Mouse (Mus musculus) layer of hippocampus, postnatal 36 days (tissue): ENCODE measurements around the gene Shroom3. TPM values are rescaled to one million over a fixed set of nuclear protein-coding genes. Genes with fewer than 3 reads are reported as not detected.
A peak's percentile ranks its signal among the peaks of the same experiment; 100 is the strongest.

Source experiments
- DNase-seq, 2 experiments: peaks; one replicate each; pipeline ENCODE4 v3.0.0; 2022
- total RNA-seq, 2 experiments: library from RNA; stranded (reverse); gene quantifications; 2 replicates each; pipeline ENCODE4 v1.2.3; 2021

Shroom3 gene
- total RNA-seq, 2 experiments from 2014 or later = 2.1 to 2.5 TPM

DNA sequence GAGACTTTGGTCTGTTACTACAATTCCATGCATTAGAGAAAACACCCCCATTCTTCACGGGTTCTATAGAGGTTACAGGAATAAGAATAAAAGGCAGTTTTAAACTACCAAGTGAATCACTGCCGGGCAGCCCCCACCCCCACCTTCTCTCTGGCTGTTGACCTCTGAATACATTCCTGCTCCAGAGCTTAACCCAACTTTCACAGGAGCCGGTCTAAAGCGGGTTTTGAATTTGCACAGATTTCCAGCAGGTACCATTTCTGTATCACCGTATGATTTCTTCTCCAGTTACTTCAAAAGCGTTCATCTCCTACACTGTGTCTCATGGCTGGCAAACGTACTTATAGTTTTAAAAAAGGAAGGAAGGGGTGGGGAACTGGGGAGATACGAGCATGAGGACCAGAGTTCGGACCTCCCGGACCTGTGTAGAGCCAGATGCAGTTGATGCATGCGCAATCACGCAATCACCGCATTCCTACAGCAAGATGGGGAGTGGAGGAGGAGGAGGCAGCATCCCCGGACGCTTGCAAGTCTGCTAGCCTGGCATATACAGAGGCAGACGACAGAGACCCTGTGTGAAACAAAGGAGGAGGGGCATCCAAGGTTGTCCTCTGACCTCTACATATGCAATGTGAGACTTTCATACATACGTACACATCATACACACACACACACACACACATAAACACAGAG lies 15.7 kb downstream of the Shroom3 start:
- no peak for DNase-seq

GRCm38 (mm10) chr5:92701750-92702149 lies 18.5 kb downstream of the Shroom3 start:
- DNase-seq = no peak

GRCm38 (mm10) chr5:92703671-92704070 lies 20.4 kb downstream of the Shroom3 start:
- DNase-seq = no peak

- no peak for DNase-seq
Observed at GRCm38 (mm10) chr5:92707921-92708491, 24.8 kb downstream of the Shroom3 start.

DNA sequence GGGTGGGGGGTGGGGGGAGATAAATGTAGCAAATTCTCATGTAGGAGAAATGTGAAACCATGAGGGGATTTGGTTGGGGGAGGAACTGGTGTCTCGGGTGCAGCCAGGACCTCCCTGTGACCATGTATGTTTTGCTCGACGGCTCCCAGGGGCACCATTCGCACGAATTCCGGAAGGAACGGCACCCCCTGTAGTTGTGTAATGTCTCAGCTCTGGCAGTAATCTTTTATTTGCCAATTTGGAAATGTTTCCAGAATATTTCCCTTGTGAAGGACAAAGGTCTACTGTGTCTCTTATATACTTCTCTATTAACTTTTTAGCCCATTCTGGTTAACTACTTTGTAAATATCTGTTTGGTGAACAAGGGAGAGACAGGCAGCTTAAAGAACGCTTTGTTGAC lies 27.5 kb downstream of the Shroom3 start:
- DNase-seq = no peak

GRCm38 (mm10) chr5:92711666-92712290 lies 28.5 kb downstream of the Shroom3 start:
- no peak for DNase-seq

- DNase-seq = no peak
Observed at GRCm38 (mm10) chr5:92712621-92713395, 29.6 kb downstream of the Shroom3 start.

DNA sequence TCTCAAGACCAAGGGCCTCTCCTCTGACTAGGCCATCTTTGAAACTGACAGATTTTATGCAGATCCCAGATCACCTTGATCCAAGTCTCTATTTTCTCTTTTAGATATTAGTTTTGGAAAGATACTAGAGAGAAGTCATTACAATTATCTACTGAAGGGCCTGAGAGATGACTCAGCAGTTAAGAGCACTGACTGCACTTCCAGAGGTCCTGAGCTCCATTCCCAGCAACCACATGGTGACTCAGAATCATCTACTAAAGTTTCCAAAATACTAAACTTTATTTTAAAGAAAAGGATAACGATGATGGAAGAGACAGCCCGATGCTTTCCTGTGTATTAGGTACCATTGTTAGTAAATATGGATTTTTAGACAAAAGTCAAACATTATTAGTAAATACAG lies 31.7 kb downstream of the Shroom3 start:
- DNase-seq = no peak

GRCm38 (mm10) chr5:92715319-92715718 lies 32.1 kb downstream of the Shroom3 start:
- peak in 1 of 2 experiments; percentile 5 for DNase-seq

GRCm38 (mm10) chr5:92715890-92716289 lies 32.7 kb downstream of the Shroom3 start:
- no peak for DNase-seq

GRCm38 (mm10) chr5:92717666-92718360 lies 34.6 kb downstream of the Shroom3 start:
- DNase-seq = no peak

GRCm38 (mm10) chr5:92718856-92719255 lies 35.6 kb downstream of the Shroom3 start:
- DNase-seq = no peak

DNA sequence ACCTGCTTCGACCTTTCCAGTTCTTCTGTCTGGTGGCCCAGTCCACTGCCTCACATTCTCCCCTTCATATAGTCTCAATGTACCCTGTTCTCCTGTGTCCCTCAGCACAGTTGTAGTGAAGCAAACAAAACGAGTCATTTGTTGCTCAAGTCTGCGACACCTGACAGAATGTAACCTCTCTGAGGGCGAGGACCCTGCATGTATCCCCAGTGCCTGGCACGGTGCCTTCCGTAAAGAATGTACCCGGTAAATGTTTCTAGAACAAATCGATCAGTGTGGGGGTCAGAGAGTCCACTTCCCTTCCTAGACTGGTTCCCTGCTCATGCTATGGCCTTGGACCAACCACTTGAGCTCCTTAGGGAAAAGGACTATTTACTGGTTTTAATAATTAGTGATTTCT lies 38.4 kb downstream of the Shroom3 start:
- DNase-seq = no peak

DNA sequence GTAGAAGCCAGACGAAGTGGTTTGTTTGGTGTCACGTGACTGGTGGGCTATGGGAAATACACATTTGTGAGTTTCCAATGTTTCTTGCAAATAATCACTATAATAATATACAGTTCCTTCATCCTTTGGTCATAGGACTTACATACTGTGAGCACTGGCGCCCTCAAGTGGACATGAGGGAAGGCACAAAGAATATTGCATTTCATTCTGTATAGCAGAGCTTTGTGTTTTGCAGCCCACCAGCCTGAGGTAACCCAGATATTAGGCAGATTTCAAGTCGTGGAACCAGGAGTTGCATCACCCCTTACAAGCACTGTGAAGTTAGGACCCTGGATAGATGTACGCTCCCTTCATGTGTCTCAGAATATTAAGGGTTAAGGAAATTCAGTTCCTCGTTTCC lies 42.7 kb downstream of the Shroom3 start:
- peak in 1 of 2 experiments; percentile 26 for DNase-seq

GRCm38 (mm10) chr5:92728252-92728828 lies 45.1 kb downstream of the Shroom3 start:
- peak; percentile 35 to 37 for DNase-seq

- no peak for DNase-seq
Observed at GRCm38 (mm10) chr5:92729221-92729620, 46.0 kb downstream of the Shroom3 start.

- DNase-seq = no peak
Observed at GRCm38 (mm10) chr5:92741802-92742201, 58.6 kb downstream of the Shroom3 start.

DNA sequence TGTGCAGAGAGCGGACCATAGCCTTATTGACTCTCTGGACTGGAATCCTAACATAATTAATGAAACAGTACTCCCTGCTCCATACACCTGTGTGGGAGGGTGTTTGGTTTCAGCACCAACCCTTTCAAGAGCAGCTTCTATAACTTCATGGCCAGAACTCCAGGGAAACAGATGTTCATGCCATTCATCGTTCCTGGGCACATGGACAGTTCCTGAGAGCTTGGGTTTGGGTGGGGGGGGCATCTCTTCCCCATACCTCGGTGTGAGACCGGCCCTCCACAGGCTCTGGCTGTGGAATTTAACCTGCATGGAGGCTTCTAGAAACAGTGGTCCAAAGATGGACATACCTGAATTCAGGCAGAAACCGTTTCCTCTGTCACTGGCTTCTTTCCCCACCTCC lies 59.5 kb downstream of the Shroom3 start:
- DNase-seq = no peak

DNA sequence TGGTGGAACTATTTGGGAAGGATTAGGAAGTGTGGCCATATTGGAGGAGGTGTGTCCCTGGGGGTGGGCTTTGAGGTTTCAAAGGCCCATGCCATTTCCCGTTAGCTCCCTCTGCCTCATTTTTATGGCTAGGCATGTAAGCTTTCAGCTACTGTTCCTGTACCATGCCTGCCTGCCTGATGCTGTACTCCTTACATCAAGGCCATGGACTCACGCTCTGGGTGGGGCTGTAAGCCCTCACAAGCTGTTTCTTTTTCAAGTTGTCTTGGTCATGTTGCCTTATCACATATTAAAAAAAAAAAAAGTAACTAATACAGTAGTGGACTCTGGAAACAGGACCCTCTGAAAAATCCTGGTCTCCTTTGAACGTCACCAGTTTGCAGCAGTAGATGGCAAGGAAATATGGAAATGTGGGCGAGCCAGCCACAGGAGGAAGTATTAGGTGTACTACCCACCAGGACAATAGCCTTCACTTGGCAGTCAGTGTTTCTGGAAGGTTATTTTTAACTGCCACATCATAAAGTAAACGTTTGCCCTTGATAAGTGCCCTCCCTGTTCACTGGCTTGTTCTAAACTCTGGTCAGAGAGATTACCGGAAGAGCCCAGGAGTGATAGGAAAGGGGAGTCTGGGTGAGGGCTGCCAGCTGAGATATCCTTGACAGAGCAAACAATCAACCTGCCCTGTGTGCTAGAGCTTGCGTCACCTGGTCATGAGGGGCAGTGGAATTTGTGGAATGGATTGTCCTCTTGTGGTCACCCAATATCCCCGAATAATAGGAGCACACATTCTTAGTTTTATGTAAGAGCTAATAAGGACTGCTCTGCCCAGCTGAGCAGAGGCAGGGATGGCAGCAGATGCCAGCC lies 62.4 kb downstream of the Shroom3 start:
- DNase-seq = no peak

DNA sequence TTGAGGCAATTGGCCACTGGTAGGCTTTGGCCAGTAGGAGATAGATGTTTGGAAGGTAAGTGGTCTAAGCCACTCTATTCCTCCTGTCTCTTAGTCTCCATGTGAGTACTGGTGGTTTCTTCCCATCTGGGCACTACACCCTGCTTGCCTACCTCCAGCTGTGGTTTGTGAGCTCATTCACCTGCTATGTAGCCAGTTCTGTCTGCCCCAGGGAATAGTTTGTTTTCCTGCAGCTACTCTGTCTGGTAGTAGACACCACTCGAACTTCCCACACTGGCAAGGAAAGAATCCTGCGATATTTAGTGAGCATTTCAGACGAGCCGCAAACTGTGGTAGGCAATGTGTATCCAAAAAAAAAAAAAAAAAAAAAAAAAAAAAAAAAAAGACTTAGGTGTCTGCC lies 68.3 kb downstream of the Shroom3 start:
- DNase-seq = no peak

- no peak for DNase-seq
Observed at GRCm38 (mm10) chr5:92755241-92755775, 72.1 kb downstream of the Shroom3 start.
